Mouse (Mus musculus): Measurements from ENCODE around the gene Akr1b8. TPM values are rescaled to one million over a fixed set of nuclear protein-coding genes. Genes with fewer than 3 reads are reported as not detected.
A peak's percentile ranks its signal among the peaks of the same experiment; 100 is the strongest.
"Not testable (repeated sequence)": the region's sequence is repeated elsewhere in the genome, so short reads cannot be mapped to it uniquely, and the experiment has no call there.

The Akr1b8 gene
- polyA plus RNA-seq, 2 experiments from 2014 or later, result not detected

- ATAC-seq, result no peak
These were observed 3.8 kb upstream of the Akr1b8 start for GRCm38 (mm10) chr6:34350037-34350699.

- ATAC-seq, result not testable (repeated sequence)
These were observed 2.4 kb upstream of the Akr1b8 start for GRCm38 (mm10) chr6:34351481-34351880.

GRCm38 (mm10) chr6:34352401-34352800, 1.5 kb upstream of the Akr1b8 start:
- ATAC-seq, result no peak

- ATAC-seq, result no peak
These were observed 732 bp downstream of the Akr1b8 start for GRCm38 (mm10) chr6:34354354-34355348.

GRCm38 (mm10) chr6:34355349-34355747, 1.4 kb downstream of the Akr1b8 start:
- ATAC-seq, result no peak

GRCm38 (mm10) chr6:34355841-34356240, 1.9 kb downstream of the Akr1b8 start:
- no peak for ATAC-seq

GRCm38 (mm10) chr6:34364217-34365136, 10.6 kb downstream of the Akr1b8 start:
- ATAC-seq, result peak; percentile 84

- no peak for ATAC-seq
These were observed 14.1 kb downstream of the Akr1b8 start for GRCm38 (mm10) chr6:34367998-34368397.

GRCm38 (mm10) chr6:34370081-34370480, 16.2 kb downstream of the Akr1b8 start:
- no peak for ATAC-seq

- ATAC-seq, result peak; percentile 92
These were observed 17.9 kb downstream of the Akr1b8 start for GRCm38 (mm10) chr6:34371700-34372351.

GRCm38 (mm10) chr6:34373841-34374240, 19.9 kb downstream of the Akr1b8 start:
- ATAC-seq, result peak; percentile 44

GRCm38 (mm10) chr6:34375888-34376287, 22.0 kb downstream of the Akr1b8 start:
- ATAC-seq, result not testable (repeated sequence)

GRCm38 (mm10) chr6:34383401-34383800, 29.5 kb downstream of the Akr1b8 start:
- no peak for ATAC-seq

- peak; percentile 91 for ATAC-seq
These were observed 30.3 kb downstream of the Akr1b8 start, which contains the start of gene Akr1b10 for GRCm38 (mm10) chr6:34384110-34384661. Gene Akr1b10, plus strand, starts transcription at chr6:34384218.

- ATAC-seq, result peak; percentile 40
These were observed 30.9 kb downstream of the Akr1b8 start for GRCm38 (mm10) chr6:34384701-34385370.

GRCm38 (mm10) chr6:34388420-34389156, 34.7 kb downstream of the Akr1b8 start:
- ATAC-seq, result no peak

- ATAC-seq, result no peak
These were observed 42.0 kb downstream of the Akr1b8 start for GRCm38 (mm10) chr6:34395897-34396296.

GRCm38 (mm10) chr6:34398431-34398830, 44.5 kb downstream of the Akr1b8 start:
- ATAC-seq, result no peak

GRCm38 (mm10) chr6:34399606-34400220, 45.8 kb downstream of the Akr1b8 start:
- ATAC-seq, result no peak

GRCm38 (mm10) chr6:34400696-34401095, 46.8 kb downstream of the Akr1b8 start:
- ATAC-seq, result no peak

Data from CD4-positive, CD25-positive, alpha-beta regulatory T cell, adult 4 months (primary cell).